29 mouse cellular contexts compared by ENCODE assay signal in genomic region chr1:175677459-175677858, GRCm38 (mm10). TPM values are rescaled to one million over a fixed set of nuclear protein-coding genes. Genes with fewer than 3 reads are reported as not detected.
"Had no signal": no experiment of that assay in that cellular context is flagged by ENCODE, and none has a peak within 500 bp of the region (broad histone marks: within the 10 kb centered on the region; RNA-seq: fewer than 3 reads in every experiment).

No protein-coding gene starts in this region.

- H3K4me1 ChIP-seq: heart, embryonic 15.5 days; hindbrain, embryonic 13.5 days; hindbrain, embryonic 15.5 days; kidney, embryonic 15.5 days; limb, embryonic 13.5 days; limb, embryonic 15.5 days; liver, embryonic 12.5 days had no signal

- H3K27ac ChIP-seq: heart, adult 2 months; heart, embryonic 13.5 days; heart, embryonic 15.5 days; hindbrain, embryonic 13.5 days; hindbrain, embryonic 15.5 days; hindbrain, postnatal 0 days; kidney, embryonic 15.5 days; kidney, postnatal 0 days; left cerebral cortex, adult 2 months; limb, embryonic 13.5 days; limb, embryonic 15.5 days; liver, embryonic 12.5 days; liver, embryonic 14.5 days had no signal

- H3K4me3 ChIP-seq: heart, adult 2 months; heart, embryonic 13.5 days; heart, embryonic 15.5 days; hindbrain, embryonic 13.5 days; hindbrain, embryonic 15.5 days; kidney, embryonic 15.5 days; left cerebral cortex, adult 2 months; limb, embryonic 13.5 days; limb, embryonic 15.5 days; liver, embryonic 12.5 days had no signal

- H3K36me3 ChIP-seq: heart, embryonic 13.5 days; heart, embryonic 15.5 days; hindbrain, embryonic 13.5 days; hindbrain, embryonic 15.5 days; kidney, embryonic 15.5 days; limb, embryonic 13.5 days; limb, embryonic 15.5 days; liver, embryonic 12.5 days had no signal

- DNase-seq: gastrocnemius, postnatal 14 days; gastrocnemius, postnatal 36 days; heart, adult 2 months; heart, postnatal 14 days; heart, postnatal 36 days; kidney, adult 2 months; kidney, adult 9 months; kidney, postnatal 14 days; kidney, postnatal 36 days; layer of hippocampus, adult 9-11 months; layer of hippocampus, postnatal 36 days had no signal

- ATAC-seq: hindbrain, postnatal 0 days; liver, embryonic 12.5 days had no signal

- H3K27me3 ChIP-seq: heart, embryonic 13.5 days; heart, embryonic 15.5 days; hindbrain, embryonic 13.5 days; hindbrain, embryonic 15.5 days; kidney, embryonic 15.5 days; limb, embryonic 13.5 days; limb, embryonic 15.5 days; liver, embryonic 12.5 days had no signal

- H3K9me3 ChIP-seq: heart, embryonic 13.5 days; heart, embryonic 15.5 days; hindbrain, embryonic 13.5 days; hindbrain, embryonic 15.5 days; kidney, embryonic 15.5 days; limb, embryonic 13.5 days; limb, embryonic 15.5 days; liver, embryonic 12.5 days had no signal

- H3K4me2 ChIP-seq: heart, embryonic 11.5 days; heart, embryonic 13.5 days; heart, embryonic 15.5 days; hindbrain, embryonic 13.5 days; hindbrain, embryonic 15.5 days; kidney, embryonic 15.5 days; limb, embryonic 13.5 days; limb, embryonic 15.5 days; liver, embryonic 12.5 days had no signal

- H3K9ac ChIP-seq: heart, embryonic 13.5 days; heart, embryonic 15.5 days; hindbrain, embryonic 13.5 days; hindbrain, embryonic 15.5 days; kidney, embryonic 15.5 days; limb, embryonic 13.5 days; limb, embryonic 15.5 days; liver, embryonic 12.5 days; liver, embryonic 14.5 days had no signal

RNA-seq across cellular contexts. Expression of gene Wdr64, which starts 20.9 kb away (rescaled TPM):
- polyA plus RNA-seq: heart, adult 2 months; heart, embryonic 11.5 days; heart, embryonic 13.5 days; heart, embryonic 15.5 days; heart, postnatal 0 days; hindbrain, embryonic 13.5 days; hindbrain, embryonic 15.5 days; hindbrain, postnatal 0 days; intestine, embryonic 14.5 days; kidney, postnatal 0 days; large intestine, adult 2 months; limb, embryonic 11.5 days; limb, embryonic 13.5 days; limb, embryonic 15.5 days; liver, adult 2 months; liver, embryonic 12.5 days; liver, embryonic 14.5 days had no signal

RNA-seq across cellular contexts. Expression of gene Kmo, which starts 57.3 kb away (rescaled TPM):
- polyA plus RNA-seq: hindbrain, embryonic 15.5 days had no signal
